Mouse (Mus musculus): ENCODE measurements around the gene Tgfbr3. TPM values are rescaled to one million over a fixed set of nuclear protein-coding genes. Genes with fewer than 3 reads are reported as not detected.

Tgfbr3 gene
- polyA plus RNA-seq, 1 experiment, result 0.71 TPM

DNA sequence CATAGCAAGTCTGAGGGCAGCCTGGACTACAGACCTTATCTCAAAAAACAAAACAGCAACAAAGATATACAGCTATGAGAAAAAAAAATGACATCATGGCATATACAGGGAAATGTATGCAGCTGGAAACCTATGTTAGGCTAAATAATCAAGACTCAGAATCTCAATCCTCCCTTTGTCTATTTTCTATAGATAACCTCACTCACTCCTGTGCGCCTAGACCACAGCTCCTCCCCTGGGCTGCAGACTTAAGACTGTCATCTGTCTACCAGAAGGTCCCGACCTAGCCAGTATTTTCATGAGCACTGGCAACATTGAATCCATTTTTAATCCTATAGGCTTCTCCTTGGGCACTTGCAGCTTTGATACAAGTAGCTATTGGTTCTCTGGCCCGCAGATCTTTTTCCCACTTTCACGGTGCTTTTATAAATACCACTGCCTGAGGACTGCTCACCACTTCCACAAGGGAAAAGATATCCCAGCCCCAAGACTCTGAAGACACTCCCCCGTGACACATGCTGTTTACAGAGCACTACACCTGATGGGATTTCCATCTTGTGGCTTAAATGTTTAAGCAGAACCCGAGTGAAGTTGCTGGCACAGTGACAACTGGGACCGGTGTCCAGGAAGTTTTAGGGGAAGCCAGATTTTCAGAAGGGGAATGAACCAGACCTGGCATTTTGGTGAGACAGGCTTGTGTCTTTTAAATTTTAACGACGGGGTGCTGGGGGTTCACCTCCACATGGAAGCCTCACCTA lies 138.7 kb downstream of the Tgfbr3 start:
- no peak overlapping the region for H3K4me2 ChIP-seq (ENCODE audit: low read depth)

DNA sequence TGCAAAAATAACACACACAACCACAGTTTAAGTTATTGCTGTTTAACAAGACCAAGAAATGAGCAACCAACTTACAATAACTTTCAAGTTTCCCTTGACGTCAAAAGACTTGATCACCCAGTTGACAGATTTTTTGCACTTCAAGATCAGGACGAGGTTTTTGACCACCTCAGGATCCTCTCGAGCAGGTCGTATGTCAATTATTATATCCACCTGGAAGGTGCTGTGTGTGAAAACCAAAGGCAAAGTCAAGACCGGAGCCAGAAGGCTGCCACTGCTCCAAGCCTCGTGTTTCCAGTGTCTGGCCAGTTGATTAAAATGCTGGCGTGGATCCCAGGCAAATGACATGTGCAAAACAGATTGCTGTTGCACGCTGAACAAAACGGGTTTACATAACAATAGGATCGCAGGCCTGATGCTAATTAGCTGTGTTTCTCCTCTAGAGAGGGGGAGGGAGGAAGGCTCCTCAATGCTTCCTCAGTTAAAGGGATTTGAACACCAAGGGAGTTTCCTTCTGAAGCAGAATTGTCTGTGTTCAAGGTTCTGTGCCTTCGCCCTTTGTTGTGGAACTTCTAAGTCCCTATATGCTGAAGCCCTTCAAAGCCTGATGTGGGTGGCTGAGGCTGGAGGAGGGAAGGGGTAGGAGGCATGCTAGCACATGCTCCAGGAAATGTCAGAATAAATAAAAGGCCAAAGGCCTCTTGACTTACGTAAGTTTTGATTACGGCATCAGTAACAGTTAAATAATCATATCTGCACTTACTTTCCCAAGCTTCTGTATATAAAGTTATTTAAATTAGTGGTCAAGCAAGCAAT lies 141.3 kb downstream of the Tgfbr3 start:
- TF ChIP-seq REST (IDR thresholded peaks at IDR 0.05; ENCODE audit: insufficient read depth, insufficient read length), result no peak
- no peak for TF ChIP-seq CEBPB (IDR thresholded peaks at IDR 0.05; ENCODE audit: insufficient read depth, poor library complexity, severe bottlenecking)
- TF ChIP-seq SRF (IDR thresholded peaks at IDR 0.05; ENCODE audit: control insufficient read depth, insufficient read length, low read depth), result no peak
- TF ChIP-seq TCF12 (IDR thresholded peaks at IDR 0.05; ENCODE audit: insufficient read depth, poor library complexity, severe bottlenecking), result no peak
- TF ChIP-seq TCF3 (IDR thresholded peaks at IDR 0.05; ENCODE audit: insufficient read length, low read depth), result no peak
- TF ChIP-seq POLR2A (IDR thresholded peaks at IDR 0.05; ENCODE audit: insufficient read length, low read depth), result no peak
- TF ChIP-seq MAX (IDR thresholded peaks at IDR 0.05; ENCODE audit: low read depth), result no peak
- no peak for TF ChIP-seq POLR2AphosphoS2 (IDR thresholded peaks at IDR 0.05; ENCODE audit: insufficient read length, low read depth)
- TF ChIP-seq MYOG (IDR thresholded peaks at IDR 0.05; ENCODE audit: control insufficient read depth in 1 of 3, insufficient read depth in 1 of 3, insufficient read length in 2 of 3, low read depth in 2 of 3), result no peak
- no peak for TF ChIP-seq E2F4 (IDR thresholded peaks at IDR 0.05; ENCODE audit: insufficient read depth)
- TF ChIP-seq MYOD1 (IDR thresholded peaks at IDR 0.05; ENCODE audit: control insufficient read depth in 1 of 3, insufficient read length in 2 of 3, low read depth in 2 of 3), result no peak
- no peak for TF ChIP-seq USF1 (IDR thresholded peaks at IDR 0.05; ENCODE audit: low read depth)
- Histone ChIP-seq H3K36me3 (ENCODE audit: control insufficient read depth, insufficient read depth) (no peaks in the 10 kb centered on the region), H3K4me2 (ENCODE audit: low read depth) (no peak overlapping the region), H3K27me3 (ENCODE audit: control insufficient read depth, insufficient read depth, insufficient read length) (peaks cover 15% of the 10 kb centered on the region), H3K79me2 (ENCODE audit: control insufficient read depth, insufficient read depth) (no peaks in the 10 kb centered on the region), H3K4me3 (no peak overlapping the region), H3ac (ENCODE audit: control insufficient read depth, insufficient read length) (no peak overlapping the region)

More for the DNA sequence above, 138.7 kb downstream of the Tgfbr3 start:
- no peak for TF ChIP-seq POLR2AphosphoS2 (IDR thresholded peaks at IDR 0.05; ENCODE audit: insufficient read length, low read depth)
- Histone ChIP-seq H3K36me3 (ENCODE audit: control insufficient read depth, insufficient read depth) (no peaks in the 10 kb centered on the region), H3K4me3 (no peak overlapping the region), H3ac (ENCODE audit: control insufficient read depth, insufficient read length) (no peak overlapping the region), H3K79me2 (ENCODE audit: control insufficient read depth, insufficient read depth) (no peaks in the 10 kb centered on the region), H3K27me3 (ENCODE audit: control insufficient read depth, insufficient read depth, insufficient read length) (peaks cover 15% of the 10 kb centered on the region)

DNA sequence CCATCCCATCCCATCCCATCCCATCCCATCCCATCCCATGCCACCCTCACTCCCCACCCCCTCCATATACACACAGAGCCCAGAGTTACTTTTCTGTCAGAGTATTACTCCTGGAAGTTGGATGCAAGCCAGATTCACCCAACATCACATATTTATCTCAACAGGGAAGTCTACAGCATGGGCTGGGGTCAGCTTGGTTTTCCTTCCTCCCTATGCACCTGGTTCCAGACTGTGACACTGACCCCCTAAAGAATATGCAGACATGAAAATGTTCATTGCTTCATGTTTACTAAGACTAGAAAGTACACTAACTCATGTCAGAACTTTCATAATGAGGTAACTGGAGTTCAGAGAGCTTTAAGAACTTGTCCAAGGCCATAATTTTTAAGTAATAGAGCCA lies 142.0 kb downstream of the Tgfbr3 start:
- H3K36me3 ChIP-seq (ENCODE audit: control insufficient read depth, insufficient read depth), result no peaks in the 10 kb centered on the region
- H3K27me3 ChIP-seq (ENCODE audit: control insufficient read depth, insufficient read depth, insufficient read length), result peaks cover 9% of the 10 kb centered on the region
- no peak overlapping the region for H3ac ChIP-seq (ENCODE audit: control insufficient read depth, insufficient read length)
- no peaks in the 10 kb centered on the region for H3K79me2 ChIP-seq (ENCODE audit: control insufficient read depth, insufficient read depth)
- H3K4me2 ChIP-seq (ENCODE audit: low read depth), result no peak overlapping the region
- TF ChIP-seq MYOD1 (IDR thresholded peaks at IDR 0.05; ENCODE audit: control insufficient read depth in 1 of 3, insufficient read length in 2 of 3, low read depth in 2 of 3) (no peak), USF1 (IDR thresholded peaks at IDR 0.05; ENCODE audit: low read depth) (no peak), POLR2AphosphoS2 (IDR thresholded peaks at IDR 0.05; ENCODE audit: insufficient read length, low read depth) (no peak), E2F4 (IDR thresholded peaks at IDR 0.05; ENCODE audit: insufficient read depth) (no peak), CEBPB (IDR thresholded peaks at IDR 0.05; ENCODE audit: insufficient read depth, poor library complexity, severe bottlenecking) (no peak), TCF3 (IDR thresholded peaks at IDR 0.05; ENCODE audit: insufficient read length, low read depth) (no peak), POLR2A (IDR thresholded peaks at IDR 0.05; ENCODE audit: insufficient read length, low read depth) (no peak), REST (IDR thresholded peaks at IDR 0.05; ENCODE audit: insufficient read depth, insufficient read length) (no peak), SRF (IDR thresholded peaks at IDR 0.05; ENCODE audit: control insufficient read depth, insufficient read length, low read depth) (no peak), MAX (IDR thresholded peaks at IDR 0.05; ENCODE audit: low read depth) (no peak), MYOG (IDR thresholded peaks at IDR 0.05; ENCODE audit: control insufficient read depth in 1 of 3, insufficient read depth in 1 of 3, insufficient read length in 2 of 3, low read depth in 2 of 3) (no peak), TCF12 (IDR thresholded peaks at IDR 0.05; ENCODE audit: insufficient read depth, poor library complexity, severe bottlenecking) (no peak)
- H3K4me3 ChIP-seq, result no peak overlapping the region

DNA sequence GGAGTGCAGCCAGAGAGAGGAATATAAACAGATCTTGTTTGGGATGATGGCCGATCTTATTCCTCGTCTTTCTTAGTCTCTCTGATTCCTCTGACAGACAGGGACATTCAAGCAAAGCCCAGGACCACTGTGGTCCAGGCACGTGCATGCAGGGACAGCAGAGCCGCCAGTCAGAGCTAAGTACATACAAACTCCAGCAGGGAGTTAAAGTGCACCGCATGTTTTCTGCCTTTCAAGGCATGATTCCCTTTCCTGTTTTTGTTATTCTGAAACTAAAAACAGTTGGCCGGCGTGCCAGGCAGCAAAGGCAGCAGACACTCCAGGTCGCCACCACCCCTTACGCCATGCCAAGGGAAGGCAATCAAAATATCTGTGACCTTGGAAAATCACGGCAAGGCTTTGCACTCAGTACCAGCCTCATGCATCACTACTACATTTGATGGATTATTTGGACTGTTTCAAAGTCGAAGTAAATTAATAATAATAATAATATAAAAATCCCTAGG lies 143.3 kb downstream of the Tgfbr3 start:
- H3K4me2 ChIP-seq (ENCODE audit: low read depth), result no peak overlapping the region
- H3K36me3 ChIP-seq (ENCODE audit: control insufficient read depth, insufficient read depth), result no peaks in the 10 kb centered on the region
- no peaks in the 10 kb centered on the region for H3K79me2 ChIP-seq (ENCODE audit: control insufficient read depth, insufficient read depth)
- TF ChIP-seq E2F4 (IDR thresholded peaks at IDR 0.05; ENCODE audit: insufficient read depth) (no peak), CEBPB (IDR thresholded peaks at IDR 0.05; ENCODE audit: insufficient read depth, poor library complexity, severe bottlenecking) (no peak), SRF (IDR thresholded peaks at IDR 0.05; ENCODE audit: control insufficient read depth, insufficient read length, low read depth) (no peak), USF1 (IDR thresholded peaks at IDR 0.05; ENCODE audit: low read depth) (no peak), TCF12 (IDR thresholded peaks at IDR 0.05; ENCODE audit: insufficient read depth, poor library complexity, severe bottlenecking) (no peak), TCF3 (IDR thresholded peaks at IDR 0.05; ENCODE audit: insufficient read length, low read depth) (no peak), POLR2AphosphoS2 (IDR thresholded peaks at IDR 0.05; ENCODE audit: insufficient read length, low read depth) (no peak)
- peaks cover 14% of the 10 kb centered on the region for H3K27me3 ChIP-seq (ENCODE audit: control insufficient read depth, insufficient read depth, insufficient read length)
- H3K4me3 ChIP-seq, result no peak overlapping the region
- no peak overlapping the region for H3ac ChIP-seq (ENCODE audit: control insufficient read depth, insufficient read length)

Data from myocyte (in vitro differentiated cells).